Mouse (Mus musculus) layer of hippocampus, adult 11-12 months (tissue): ENCODE results near the gene Cxcl17.

Source experiments
- DNase-seq: peaks from one replicate; pipeline ENCODE4 v3.0.0; 2022; ENCODE audit warnings: low spot score

Gene Cxcl17

GRCm38 (mm10) chr7:25391856-25392453 lies 20.7 kb downstream of the Cxcl17 start:
- DNase-seq: no peak

- no peak for DNase-seq
Measured at GRCm38 (mm10) chr7:25390986-25391385, 21.7 kb downstream of the Cxcl17 start.

- peak; percentile 32 for DNase-seq
Measured at GRCm38 (mm10) chr7:25390054-25390770, 22.5 kb downstream of the Cxcl17 start.

DNA sequence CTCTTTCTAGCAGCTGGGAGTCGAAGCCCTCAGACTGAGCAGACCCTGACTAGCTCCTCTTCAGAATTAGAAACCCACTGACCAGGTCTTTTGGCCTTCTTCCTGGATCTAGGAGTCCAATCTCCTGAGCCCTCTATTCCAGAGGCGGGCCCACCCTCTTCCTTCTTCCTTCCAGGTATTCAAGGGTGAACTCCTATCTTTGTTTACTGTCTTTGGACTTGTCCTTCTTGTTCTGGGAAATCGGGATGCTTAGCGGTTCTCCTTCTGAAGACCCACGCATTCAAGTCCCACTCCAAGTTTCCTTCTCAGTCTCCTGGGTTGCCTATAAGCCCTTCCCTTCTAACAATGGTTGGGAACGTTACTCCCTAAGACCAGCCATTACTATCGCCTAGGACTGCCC lies 23.8 kb downstream of the Cxcl17 start:
- DNase-seq: no peak

GRCm38 (mm10) chr7:25387811-25388440 lies 24.8 kb downstream of the Cxcl17 start:
- DNase-seq: no peak

- DNase-seq: peak; percentile 66
Measured at GRCm38 (mm10) chr7:25385850-25386555, 26.7 kb downstream of the Cxcl17 start.

- no peak for DNase-seq
Measured at GRCm38 (mm10) chr7:25385259-25385658, 27.4 kb downstream of the Cxcl17 start.

DNA sequence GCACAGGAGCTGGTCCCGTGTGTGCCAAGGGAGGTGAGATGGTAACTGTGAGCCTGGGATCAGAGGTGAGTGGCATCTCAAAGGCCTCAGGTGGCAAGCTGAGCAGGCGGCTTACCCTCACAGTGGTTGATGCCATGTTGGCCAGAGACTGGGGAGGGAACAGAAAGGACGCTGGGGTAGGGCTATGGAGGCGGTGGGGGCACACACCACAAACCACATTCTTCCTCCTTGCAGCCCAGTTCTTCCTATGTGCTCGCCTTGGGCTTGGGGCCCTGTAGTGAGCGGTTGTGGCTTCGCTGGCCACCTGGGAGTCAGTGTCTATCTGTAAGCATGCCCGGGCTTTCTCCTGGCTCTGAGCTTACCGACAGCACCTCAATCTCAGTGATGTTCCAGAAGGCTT lies 27.9 kb downstream of the Cxcl17 start:
- no peak for DNase-seq

GRCm38 (mm10) chr7:25384318-25384717 lies 28.4 kb downstream of the Cxcl17 start:
- no peak for DNase-seq

DNA sequence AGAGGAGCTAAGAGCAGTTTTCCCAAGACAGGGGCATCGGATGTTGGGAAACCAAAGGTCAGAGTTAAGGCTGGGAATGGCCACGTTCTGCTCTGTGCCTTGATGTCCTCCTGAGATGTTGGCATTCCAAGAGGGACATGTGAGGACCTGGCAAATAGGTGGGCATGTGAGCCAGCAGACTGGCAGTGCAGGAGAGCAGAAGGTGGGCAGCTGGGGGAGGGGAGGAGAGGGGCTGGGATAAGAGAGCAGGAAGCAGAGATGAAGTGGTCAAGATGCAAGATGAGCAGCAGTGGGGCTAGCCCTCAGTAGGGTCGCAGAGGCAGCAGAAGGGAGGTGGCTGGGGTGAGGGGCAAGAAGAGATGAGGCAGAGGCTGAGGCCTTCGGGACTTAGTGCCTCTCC lies 28.8 kb downstream of the Cxcl17 start:
- no peak for DNase-seq

DNA sequence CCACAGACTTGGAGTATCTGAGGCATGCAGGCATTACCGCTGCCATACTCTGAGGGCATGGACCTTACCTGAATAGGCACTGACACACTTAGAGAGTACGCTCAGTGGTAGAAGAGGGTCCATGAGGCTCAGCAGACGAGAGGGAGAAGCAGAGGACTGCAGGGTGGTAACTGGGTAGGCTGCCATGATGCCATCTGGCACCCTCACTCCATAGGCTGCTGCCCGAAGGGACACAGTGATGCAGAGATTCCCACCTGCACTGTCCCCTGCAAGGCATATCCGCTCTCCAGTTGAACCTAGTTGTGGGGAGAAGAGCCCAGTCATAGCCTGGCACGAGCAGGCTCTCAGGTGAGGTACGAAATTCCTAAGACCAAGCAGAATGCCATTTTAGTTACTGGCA lies 29.3 kb downstream of the Cxcl17 start:
- DNase-seq: no peak

- DNase-seq: no peak
Measured at GRCm38 (mm10) chr7:25382541-25382940, 30.1 kb downstream of the Cxcl17 start.

DNA sequence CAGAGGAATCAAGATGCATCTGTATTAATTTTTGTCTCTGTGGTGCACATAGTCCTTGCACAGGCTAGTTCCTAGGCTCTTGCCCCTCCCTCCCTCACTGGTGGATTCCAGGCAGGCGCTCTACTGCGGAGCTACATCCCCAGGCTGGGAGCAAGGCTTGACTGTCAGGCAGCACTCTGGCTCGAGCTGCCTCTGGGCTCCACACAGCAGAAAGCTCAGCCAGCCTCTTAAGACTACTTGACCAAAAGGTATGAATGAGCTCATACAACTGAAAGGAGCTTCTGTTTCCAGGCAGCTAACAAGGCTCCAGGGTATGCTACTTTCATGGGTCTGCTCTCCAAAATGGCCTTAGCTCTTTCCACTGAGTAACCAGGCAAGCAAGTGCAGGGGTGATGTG lies 31.4 kb downstream of the Cxcl17 start:
- no peak for DNase-seq

DNA sequence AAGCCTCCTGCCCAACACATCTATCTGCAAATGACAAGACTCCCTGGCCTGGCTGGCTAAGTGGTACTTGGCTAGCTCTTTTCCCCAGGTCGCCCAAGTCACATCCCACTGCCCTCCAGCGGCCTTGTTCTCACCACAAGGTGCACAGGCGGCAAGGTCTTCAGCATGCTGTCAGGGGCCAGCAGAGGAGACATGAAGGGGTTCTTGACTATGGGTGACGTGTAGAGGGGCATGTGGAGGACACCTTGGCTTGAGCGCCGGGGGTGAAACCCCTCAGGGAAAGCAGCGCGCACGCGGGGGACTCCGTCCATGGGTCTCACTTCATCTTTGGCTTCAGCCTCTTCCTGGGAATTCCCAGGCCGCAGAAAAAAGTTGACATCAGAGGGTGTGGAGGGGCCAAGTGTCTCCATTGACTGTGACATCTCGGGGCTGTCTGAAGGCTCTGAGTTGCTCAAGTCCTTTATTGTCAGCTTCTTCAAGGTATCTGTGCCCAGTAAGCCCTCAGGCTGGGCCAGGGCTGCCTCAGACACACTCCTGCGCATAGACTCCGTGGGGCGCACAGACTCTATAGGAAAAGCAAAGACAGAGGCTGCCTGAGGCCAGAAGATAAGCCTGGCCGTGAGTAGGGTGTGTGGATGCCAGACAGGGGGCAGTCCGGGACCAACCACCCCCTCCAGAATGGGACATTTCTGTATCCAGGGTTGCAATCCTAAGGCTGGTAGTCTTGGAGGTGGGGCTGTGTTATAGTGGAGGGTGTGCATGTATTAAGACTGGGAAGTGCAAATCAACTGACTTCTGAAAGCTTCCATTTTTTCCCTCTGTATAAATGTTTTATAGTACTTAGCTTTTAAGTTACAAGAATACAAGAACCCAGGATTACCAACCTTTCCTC lies 32.0 kb downstream of the Cxcl17 start:
- DNase-seq: no peak

DNA sequence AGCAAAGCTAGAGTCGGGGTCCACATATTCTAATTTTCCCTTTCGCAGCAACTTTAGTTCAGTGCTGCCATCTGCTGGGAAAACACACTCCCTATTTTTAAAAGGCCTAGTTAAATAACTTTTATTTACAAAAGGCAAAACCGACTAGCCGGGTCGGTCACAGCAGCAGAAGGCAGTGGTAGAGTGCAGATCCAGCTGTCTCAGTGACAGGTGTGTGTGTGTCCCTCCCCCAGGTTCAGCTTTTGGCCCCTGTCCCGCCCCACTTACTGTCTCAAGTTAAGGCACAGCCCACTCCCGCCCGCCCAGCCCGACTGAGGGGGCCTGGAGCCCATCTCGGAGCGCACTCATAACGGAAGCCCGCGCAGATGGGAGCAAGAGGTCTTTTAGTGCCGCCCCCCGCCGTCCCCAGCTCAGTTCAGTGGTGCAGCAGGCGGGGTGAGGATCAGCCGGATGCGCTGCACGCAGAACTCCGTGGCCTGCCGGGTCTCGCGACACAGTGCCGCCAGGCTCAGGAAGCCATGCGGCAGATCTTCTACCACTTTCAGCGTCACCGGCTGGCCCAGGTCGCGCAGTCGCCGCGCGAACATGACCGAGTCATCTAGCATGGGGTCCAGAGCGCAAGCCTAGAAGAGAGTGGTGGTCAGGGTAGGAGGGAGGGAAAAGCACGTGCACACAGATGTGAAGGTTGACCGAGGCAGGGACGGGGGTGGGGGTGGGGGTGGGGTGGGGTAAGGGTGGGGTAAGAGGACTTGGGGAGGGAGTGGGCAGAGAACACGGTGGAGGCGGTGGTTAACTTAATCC lies 32.9 kb downstream of the Cxcl17 start:
- DNase-seq: no peak

GRCm38 (mm10) chr7:25378181-25379100 lies 34.2 kb downstream of the Cxcl17 start:
- DNase-seq: no peak

GRCm38 (mm10) chr7:25377100-25377700 lies 35.5 kb downstream of the Cxcl17 start:
- DNase-seq: no peak

DNA sequence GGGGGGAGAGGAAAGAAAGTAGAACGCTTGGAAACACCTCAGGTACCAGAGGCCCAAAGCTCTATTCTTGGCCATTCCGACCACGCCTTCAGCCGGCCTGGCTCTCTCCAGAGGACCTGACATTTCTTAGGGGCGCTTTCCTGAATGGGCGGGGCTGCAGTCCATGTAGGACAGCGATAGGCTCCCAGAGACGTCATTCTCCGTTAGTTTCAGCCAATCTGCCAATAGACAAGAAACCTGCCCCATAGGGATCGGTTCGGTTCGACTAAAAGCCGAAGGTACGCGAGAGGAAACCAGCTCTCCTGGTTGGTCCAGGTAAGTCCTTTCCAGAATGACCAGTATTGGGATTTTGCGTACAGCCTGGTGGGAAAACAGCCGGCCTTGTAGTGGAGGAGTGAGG lies 36.1 kb downstream of the Cxcl17 start:
- peak; percentile 92 for DNase-seq

GRCm38 (mm10) chr7:25372441-25372840 lies 40.2 kb downstream of the Cxcl17 start:
- no peak for DNase-seq
